Mouse (Mus musculus): ENCODE results near the gene Got1.

DNA sequence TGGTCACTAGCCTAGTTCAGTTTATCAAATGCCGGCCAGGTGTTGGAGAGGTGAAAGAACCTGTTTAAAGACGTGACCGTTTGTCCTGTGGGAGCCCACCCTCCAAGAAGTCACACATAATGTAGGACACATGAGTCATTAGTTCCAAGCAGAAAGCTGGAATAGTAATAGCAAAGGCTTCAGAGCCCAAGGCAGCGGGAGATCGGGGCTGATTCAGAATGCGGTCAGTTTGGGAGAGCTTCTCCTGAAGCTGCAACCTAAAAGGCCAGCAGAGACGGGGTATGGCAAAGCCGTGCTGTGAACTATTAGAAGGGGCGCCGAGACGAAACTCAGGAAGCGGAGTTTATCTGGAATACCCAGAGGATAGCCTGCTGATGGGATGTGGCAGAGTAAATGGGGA, 63.9 kb downstream of the Got1 start:
- no peak for TF ChIP-seq POLR2A (IDR thresholded peaks at IDR 0.05; ENCODE audit: borderline replicate concordance, insufficient read depth, low read length)
- TF ChIP-seq CTCF (IDR thresholded peaks at IDR 0.05; ENCODE audit: borderline replicate concordance, insufficient read depth, low read depth, low read length) = no peak

Data from cerebellum, adult 2 months (tissue).